Mouse (Mus musculus): ENCODE data around the gene Klkb1.

DNA sequence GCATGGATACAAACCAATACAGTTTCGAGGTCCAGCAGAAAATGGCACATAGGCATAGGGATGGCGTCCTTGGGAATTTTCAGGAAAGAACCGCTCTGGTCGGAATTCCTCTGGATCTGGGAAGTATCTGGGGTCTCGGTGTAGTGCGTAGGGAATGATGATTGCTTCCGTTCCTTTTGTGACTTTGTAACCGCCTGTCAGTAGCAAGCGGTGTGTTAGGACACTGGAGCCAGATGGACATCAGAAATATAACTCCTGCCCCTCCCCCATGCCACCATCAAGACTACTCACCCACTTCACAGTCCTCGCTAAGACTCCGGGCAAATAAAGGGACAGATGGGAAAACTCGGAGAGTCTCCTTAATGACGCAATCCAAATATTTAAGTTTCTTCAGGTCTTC, 13.7 kb upstream of the Klkb1 start, which contains the start of gene Gm45753:
- TF ChIP-seq CTCF (IDR thresholded peaks at IDR 0.05; ENCODE audit: low read depth) (no peak), EP300 (optimal IDR thresholded peaks at IDR 0.05) (no peak)
